Mouse (Mus musculus): ENCODE results near the gene Gm9745.

GRCm38 (mm10) chr13:8967742-8968141 lies 19.7 kb upstream of the Gm9745 start:
- no peak for TF ChIP-seq SIN3A (IDR thresholded peaks at IDR 0.05; ENCODE audit: low read length)
- TF ChIP-seq TCF12 (IDR thresholded peaks at IDR 0.05; ENCODE audit: low read depth, low read length): no peak
- no peak for TF ChIP-seq ZMIZ1 (IDR thresholded peaks at IDR 0.05; ENCODE audit: low read depth, low read length)
- TF ChIP-seq CTCF (conservative IDR thresholded peaks at IDR 0.05 in 1 of 2, IDR thresholded peaks at IDR 0.05 in 1 of 2; ENCODE audit: low read depth in 2 of 2, low read length in 2 of 2): no peak
- no peak for TF ChIP-seq EP300 (IDR thresholded peaks at IDR 0.05; ENCODE audit: low read length)
- no peak for TF ChIP-seq POLR2AphosphoS2 (IDR thresholded peaks at IDR 0.05; ENCODE audit: low read depth, low read length)
- no peak for TF ChIP-seq TBP (conservative IDR thresholded peaks at IDR 0.05; ENCODE audit: low read depth, low read length)
- no peak for TF ChIP-seq NELFE (IDR thresholded peaks at IDR 0.05; ENCODE audit: low read depth, low read length)
- TF ChIP-seq MXI1 (IDR thresholded peaks at IDR 0.05; ENCODE audit: low read depth, low read length): no peak
- TF ChIP-seq MAX (IDR thresholded peaks at IDR 0.05; ENCODE audit: low read length): no peak
- TF ChIP-seq HCFC1 (IDR thresholded peaks at IDR 0.05; ENCODE audit: low read depth, low read length): no peak
